Mouse (Mus musculus) retina, adult 2 months (tissue): ENCODE results near the gene Epb41l4b.

Experiments
- DNase-seq: peaks from one replicate; pipeline ENCODE4 v3.0.0-alpha.2; 2012; ENCODE audit warnings: low read depth, low spot score

The Epb41l4b gene

DNA sequence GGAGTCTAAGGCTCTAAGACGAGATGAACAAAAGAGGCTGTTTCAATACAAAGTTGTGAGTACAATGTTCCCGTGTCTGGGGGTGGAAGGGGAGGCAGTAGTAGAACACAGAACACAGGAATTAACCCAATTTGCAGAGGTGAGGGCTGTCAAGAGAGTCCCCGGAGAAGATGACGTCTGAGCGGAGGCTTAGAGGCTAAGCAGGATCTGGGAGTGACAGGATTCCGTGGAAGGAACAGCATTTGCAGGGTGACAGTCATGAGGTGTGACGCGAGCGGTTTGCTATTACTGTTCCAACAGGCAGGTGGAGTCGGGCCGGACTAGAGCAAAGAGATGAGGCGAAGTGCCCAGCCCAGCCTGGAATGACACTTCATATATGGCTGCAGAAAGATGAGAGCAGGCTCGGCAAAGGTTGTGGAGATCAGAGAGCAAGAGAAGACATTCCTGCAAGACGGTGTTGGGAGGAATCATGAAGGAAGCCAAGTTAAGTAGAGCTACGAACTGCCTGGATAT is 82.9 kb downstream of the Epb41l4b start:
- no peak for DNase-seq

DNA sequence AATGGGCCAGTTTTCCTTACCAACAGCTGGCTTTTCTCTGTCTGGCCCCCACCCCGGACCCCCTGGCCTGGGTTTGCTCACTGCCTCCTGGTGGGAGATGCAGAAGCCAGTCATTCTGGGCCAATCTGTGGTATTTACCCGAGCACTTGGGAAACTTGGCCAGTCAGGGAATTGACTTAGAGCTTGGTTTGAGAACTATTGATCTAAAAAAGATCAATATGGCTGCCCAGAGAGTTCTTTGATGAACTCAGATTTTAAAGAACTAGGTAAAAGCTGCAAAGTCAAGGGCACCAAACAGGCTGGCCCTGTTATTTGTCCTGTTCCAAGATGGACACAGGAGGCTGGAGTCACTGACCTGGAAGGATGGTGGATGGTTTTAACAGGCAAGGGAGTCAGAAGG is 84.6 kb downstream of the Epb41l4b start:
- no peak for DNase-seq

DNA sequence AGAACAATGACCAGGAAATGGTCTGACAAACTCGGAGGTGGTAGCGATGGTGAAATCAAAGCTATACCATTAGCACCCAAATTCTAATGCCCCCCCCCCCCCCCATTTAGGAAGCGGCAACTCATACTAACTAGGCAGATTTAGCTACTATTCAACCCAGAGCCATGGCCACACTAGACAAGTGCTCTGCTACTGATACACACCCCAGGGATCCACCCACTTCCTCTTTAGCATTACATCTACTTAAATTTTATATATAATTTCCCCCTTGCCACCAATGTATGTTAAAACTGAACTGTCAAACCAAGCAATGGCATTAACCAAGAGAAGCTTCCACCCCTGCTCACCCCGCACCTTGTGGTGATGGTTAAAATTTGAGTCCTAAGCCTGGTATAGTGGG is 85.6 kb downstream of the Epb41l4b start:
- no peak for DNase-seq

DNA sequence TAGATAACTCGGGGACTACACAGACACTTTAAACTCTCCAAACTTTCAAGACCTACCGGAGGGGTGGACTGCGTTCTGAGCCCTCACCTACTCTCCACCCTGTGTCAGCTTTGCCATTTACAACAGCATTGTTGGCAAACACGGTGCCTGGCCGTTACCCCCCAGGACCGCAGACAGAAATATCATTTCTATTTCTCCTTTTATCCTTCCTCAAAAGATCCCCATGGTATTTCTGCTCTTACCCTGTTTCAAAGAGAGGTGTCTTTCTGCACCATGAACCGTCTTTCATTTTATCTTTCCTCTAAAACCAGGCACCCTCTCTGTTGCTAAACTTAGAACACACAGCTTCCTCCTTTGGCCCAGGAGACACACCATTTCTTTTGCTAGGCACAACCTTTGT is 87.6 kb downstream of the Epb41l4b start:
- DNase-seq = no peak

DNA sequence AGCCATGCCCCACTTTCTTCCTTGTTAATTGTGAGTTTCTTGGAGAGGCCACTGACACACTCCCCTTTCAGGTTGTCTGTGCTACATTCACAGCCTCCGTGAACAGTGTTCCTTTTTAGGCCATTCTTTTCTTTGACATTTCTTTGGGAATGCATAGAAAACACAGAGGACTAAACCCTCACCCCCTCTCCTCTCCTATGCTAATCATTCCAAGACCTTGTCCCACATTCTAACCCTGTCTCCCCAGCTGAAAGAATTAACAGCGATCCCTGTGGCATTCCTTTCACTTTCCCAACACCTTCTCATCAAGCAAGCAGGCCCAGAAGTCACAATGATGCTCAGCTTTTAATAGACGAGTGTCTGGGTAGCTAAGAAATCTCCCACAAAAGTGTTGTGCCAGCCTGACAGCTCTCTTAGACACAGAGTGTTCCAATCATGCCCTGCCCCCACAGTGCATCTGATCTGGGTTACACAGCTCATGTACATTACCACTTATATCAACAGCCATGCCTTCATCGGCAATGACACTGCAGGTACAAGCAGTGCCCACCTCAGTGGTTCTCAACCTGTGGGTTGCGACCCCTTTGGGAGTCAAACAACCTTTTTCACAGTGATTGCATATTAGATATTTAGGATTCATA is 93.8 kb downstream of the Epb41l4b start:
- DNase-seq = no peak

DNA sequence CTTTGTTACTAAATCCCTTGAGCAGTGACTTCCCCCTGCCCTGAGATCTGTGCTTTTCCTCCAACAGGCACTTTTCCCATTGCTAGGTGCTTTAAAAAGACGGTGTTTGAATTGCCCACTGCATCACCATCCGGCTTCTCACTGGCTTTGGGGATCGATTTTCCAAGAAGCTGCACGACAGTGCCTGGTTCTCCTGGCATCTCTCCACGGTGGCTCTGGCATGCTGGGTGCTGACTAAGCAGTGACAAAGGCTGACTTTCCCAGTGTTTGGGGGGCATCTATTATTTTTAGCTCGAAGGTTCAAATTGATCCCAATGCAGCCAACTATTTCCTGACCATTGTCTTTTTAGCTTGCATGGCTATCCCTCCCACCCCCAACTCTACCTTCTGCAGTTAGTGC is 94.7 kb downstream of the Epb41l4b start:
- DNase-seq = no peak

DNA sequence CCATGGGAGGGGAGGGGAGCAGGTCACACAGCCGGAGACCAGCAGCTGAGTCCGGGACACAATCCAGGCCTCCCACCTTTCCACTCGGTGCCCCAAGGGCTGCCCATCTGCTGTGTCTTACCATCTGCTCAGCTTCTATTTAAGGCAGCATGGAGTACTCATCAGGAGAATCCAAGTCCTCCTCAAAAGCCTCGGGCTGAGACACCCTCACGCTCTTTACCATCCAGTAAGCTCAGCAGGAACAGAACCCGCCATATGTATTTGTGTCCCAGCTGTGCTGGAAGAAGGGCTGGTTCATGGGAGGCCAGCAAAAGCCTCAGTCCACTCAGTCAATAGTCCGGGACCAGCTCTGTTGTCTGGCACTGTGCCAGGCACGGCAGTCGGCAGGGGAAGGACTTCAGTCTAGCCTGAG is 97.1 kb downstream of the Epb41l4b start:
- DNase-seq = no peak

DNA sequence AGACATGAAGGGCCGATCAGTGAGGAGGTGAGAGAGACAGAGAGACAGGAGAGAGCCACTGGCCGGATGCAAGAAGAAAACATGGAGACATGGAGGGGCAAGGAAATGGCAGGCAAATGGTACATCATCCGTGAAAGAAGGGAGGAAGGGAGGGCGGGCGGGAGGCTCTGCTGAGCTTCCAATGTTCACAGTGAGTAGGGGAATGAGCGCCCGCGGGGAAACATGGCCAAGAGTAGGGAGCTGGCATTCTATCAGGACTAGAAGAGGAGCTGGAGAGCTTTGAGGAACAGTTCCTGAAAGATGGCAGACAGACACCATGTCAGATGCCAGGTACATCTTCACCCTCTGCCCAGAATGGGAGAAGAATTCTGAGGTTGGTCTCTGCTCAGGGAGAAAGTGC is 99.6 kb downstream of the Epb41l4b start:
- no peak for DNase-seq

DNA sequence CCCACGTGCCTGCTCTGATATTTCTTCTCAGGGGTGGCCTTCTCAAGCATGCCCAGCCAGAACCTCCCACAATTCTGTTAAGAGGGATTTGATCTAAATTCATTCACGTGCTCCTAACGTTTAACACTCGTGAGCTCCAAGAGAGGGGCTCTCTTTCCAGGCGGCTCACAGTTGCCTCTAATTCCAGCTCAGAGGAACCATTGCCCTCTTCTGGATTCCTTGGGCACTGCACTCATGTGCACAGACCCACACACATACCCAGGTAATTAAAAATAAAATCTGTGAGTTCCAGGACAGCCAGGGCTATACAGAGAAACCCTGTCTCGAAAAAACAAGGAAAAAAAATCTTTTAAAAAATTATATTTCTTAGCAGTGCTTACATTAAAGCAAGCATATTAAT is 101.6 kb downstream of the Epb41l4b start:
- no peak for DNase-seq

DNA sequence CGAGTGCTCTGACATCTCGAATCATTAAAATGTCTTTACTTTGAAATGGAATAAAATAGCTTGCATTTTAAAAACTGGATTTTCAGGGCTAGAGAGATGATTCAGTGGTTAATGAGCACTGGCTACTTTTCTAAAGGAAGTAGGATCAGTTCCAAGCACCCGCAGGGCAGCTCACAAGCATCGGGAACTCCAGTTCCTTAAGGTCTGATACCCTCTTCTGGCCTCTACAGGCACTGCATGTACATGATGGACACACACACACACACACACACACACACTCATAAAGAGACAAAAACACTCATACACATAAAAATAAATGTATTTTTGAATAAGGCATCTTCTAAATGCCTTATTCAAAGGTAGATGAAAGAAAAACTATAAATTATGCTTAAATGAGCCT is 102.0 kb downstream of the Epb41l4b start:
- no peak for DNase-seq

DNA sequence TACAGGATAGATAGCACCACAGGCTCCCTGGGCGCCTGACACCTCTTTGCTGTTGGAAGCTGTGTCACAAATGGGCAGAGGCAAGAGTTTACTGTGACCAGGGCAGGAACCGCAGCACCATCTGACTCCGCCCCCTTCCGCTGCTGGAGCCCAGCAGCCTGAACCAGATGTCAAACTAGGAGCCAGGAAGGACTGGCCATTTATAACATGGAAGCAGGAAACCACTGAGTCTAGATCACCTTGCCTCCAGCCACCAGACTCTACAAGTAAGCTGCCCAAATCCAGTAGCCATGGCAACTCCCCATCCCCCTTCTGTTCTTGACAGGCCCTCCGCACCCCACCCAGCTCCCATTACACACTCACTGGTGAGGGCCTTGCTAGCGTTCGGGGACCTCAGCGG is 102.8 kb downstream of the Epb41l4b start:
- no peak for DNase-seq

DNA sequence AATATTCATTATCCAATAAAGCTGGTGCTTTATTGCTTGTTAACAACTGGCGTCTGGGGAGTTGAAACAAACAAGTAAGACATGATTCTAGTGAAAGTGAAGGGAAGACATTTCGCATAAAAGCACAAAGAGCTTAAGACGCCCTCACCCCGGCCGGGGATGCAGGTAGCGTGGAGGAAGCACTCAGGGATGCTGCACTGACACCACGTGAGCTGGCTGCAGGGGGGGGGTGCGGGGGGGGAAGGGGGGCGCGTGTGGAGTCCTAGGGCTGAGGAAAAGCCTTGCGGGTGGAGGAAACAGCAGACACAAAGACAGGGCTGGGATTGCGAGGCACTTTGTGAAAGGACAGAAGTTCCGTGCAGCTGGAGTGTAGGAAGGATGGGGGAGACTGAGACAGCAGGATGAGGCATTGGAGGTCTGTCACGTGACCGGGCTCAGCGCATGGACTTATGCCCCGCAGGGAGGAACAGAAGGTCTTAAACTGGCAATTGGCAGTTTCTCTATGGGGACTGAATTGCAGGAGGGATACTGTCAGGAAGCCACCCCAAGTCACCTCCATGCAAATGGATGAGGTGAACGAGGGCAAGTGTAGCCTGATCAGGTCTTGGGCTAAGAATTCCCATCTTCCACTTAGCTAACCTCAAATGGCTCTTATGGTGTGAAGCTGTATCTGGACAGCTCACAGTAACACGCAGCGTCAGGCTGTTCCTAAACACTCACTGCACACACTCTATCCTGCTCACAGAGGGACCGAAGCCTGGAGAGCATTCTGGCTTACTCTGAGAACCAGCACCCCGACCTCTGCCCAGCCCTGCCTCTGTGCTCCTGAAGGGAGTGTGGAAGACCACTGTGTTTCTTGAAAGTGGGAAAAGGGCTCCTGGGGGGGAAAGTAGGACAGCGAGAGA is 103.9 kb downstream of the Epb41l4b start:
- no peak for DNase-seq

DNA sequence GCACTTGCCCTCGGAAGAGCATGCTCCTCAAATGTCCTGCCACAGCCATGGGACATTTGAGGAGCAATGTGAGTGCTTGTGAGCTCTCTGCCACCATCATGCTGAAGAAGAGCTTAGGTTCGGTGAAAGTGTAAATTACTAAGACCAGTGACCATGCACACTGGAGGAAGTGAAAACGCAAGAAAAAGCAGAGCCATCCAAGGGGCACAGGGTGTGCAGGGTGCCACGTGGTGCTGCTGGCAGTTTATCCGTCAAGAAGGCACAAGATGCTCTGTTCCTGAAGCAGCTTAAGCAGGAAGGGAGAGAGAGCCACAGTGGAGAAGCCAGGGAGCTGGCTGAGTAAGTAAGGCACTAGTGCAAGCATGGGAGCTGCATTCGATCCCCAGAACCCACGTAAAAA is 105.7 kb downstream of the Epb41l4b start:
- DNase-seq = no peak

DNA sequence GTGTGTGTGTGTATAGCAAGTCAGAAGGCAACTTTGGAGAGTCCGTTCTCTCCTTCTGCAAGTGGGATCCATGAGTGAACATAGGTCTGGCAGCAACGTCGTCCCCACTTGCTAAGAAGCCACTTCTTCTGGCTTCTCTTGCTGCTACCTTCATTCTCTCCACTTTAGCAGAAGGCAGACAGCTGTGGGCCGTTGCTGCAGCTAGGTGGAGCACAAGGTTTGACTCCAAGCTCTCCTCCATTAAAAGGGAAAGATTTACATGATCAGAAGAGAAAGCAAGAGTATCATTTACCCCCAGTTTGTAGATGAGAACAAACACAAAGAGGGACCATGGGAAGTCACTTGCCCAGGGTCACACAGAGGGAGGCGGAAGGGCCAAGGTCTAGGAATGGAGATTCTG is 109.1 kb downstream of the Epb41l4b start:
- no peak for DNase-seq

DNA sequence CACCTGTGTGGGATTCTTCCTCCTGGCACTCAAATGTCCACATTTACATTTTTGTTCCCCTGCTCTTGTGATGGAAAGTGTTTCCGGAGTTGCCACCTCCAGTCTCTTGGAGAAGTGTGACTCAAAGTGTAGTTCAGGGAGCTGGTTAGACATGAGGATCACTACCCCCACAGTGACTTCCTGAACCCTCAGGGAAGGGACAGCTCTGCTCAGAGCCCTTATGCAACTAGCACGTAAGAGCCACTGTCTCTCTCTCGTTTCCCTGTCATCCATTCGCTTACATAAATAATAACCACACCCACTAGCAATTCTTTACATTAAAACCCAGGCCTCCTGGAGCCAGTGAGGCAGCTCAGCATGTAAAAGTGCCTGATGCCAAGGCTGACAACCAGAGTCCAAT is 111.8 kb downstream of the Epb41l4b start:
- DNase-seq = no peak

DNA sequence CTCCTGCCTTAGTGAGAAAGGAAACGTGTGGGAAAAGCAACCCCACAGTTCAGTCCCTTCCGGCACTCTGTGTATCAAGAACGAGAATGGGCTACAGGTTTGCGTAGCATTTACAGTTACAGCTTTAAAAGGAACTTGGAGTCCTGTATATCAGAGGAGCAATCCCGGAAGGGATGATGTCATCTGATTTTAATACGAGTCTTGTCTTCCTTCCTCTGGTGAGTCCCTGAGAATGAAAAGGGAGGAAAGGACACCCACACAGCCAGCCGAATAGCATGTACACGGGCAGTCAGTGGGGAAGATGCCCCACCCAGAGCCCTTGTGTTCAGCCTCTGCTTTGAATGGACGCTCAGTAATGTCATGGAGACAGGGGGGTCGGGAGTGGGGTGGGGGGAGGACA is 115.3 kb downstream of the Epb41l4b start:
- no peak for DNase-seq

DNA sequence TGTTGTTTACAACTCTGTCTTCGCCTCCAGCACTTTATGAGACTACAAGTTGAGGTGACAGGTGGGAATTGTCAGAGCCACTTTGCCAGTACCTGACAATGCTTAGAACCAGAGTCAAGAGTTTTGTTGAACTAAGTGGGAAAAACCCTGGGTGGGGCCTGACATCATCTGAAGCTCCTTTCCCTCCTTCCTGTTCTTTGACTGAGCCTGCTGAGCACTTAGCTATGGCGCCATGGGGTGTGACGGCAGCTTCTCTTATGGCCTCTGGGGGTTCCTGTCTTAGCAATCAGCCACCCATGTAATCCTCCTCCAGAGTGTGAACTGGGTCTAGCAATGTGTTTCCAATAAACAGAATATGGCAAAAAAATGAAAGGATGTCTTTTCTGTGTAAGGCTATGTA is 119.7 kb downstream of the Epb41l4b start:
- no peak for DNase-seq

DNA sequence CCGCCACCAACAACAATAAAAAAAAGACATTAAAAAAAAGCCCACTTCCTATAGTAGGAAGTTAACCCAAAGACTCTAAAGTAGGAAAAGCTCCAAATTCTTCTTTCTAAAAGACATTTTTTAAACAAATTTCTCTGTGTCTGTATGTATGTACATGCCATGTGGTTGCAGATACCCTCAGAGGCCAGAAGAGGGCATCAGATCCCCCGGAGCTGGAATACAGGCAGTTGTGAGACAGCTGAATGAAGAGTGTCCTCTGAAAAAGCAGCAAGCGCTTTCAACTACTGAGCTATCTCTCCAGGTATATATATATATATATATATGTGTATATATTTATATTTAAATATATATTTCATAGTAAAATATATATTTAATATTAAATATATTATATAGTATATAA is 121.9 kb downstream of the Epb41l4b start:
- no peak for DNase-seq

DNA sequence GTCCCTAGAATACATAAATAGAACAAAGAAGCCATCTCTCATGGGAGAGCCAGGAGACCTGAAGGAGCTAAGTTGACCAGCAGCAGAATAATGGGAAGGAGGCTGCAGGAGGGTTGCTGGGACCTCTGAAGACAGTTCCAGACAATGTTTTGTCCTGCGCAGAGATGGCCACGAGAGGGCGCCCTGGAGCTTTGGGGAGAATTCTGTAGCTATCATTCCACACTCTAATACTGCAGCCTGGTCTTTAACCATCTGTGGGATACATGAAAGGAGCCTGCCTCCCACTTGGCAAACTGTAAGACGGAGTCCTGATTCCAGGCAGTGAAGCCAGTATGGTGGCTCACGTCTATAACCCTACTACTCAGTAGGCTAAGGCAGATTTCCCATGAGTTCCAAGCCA is 126.0 kb downstream of the Epb41l4b start:
- no peak for DNase-seq

DNA sequence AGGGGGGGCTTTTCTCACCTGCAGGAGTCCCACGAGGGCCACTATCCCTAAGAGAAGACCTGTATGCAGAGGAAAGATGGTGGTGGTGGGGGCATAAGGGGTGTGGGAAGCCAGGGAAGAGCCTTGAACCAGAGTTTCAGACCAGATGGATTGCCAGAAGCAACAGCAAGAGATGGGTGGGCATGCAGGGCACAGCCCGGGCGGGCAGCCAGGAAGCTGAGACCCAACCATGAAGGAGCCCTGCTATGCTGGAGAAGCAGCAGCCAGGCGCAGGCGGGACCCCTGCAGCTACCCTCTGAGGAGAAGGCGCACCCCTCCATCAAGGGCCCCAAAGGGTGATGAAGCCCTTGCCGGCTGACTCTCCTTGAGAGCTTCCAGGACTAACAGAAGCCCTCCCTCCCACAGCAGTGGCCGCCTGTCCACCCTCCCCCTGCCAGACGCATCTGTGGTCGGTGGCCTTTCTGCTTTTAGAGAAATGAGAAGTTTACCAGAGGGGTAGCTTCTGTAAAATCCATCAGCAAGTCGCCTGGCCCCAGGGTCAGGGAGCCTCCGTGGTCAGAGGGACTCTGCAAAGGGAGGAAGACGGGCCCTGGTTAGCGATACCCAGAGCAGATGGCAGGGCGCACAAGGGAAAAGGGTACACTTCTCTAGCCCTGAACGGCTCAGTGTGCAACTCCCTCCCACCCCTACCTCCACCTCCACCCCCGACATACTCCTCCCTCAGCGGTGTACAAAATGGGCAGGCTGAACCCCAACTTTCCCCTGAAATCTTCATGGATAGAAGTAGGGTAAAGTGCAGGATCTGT is 126.7 kb downstream of the Epb41l4b start:
- no peak for DNase-seq

DNA sequence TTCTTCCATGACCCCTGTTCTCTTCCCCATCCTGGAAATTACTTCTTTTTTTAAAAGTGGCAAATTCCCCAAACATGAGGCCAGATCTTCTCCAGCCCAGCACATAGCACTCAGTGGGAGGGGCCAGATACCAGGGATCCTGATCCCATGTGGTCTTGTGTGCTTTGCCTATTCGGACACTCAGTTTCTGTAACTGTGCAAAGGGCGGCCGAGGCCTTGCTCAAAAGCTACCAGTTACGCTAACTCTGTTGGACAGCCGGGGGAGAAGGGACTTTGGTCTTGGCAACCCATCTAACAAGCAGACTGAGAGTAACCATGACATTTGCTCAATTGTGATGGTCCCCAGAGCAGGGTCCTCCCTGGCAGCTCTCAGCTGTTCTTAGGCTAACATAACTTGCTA is 128.2 kb downstream of the Epb41l4b start:
- DNase-seq = no peak

DNA sequence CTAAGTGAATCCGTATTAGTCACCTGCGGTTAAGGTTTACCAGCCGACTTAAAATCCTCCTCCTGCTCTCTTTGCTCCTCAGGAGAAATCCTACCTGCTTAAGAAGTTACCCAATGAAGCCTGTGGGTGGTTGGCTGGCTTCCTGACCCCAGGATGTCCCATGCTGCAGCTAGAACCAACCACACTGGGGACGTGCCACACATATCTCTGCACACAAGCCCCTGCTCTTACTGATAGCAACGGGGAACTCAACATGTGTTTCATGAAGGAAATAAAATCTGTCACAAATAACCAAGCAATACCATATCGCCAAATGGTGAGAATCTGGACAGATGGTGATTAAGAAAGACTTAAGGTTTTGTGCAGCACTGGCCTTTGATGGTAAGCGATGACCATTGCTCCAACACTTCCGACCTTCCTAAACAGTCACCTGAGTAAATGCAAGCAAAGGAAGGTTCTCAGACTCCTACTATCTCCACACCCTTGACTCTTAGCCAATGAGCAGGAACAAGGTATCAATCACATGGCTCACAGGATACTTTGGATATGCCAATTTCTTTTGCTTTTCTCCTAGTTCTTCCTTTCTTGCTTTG is 131.7 kb downstream of the Epb41l4b start:
- DNase-seq = no peak
